Comparison of ENCODE assay signal across 25 mouse cellular contexts in the genomic region with DNA sequence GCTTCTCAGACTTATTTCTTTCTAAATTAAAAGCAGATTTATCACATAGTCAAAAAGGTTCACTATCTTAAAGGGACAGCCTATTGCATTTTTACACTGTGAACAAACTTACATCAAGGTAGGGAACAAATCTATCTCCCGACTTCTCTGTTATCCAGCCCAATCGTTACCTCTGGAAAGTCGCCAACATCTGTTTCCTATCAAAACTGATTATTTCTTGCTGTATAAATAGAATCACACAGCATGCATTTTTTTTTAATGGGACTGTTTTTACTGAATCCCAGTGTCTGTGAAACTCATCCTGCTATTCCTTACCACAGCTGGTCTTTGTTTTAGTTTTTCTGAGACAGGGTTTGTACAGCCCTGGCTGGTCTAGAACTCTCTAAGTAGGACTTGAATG. TPM values are rescaled to one million over a fixed set of nuclear protein-coding genes. Genes with fewer than 3 reads are reported as not detected.
DNase-seq lines count a peak whose midpoint lies in the region; ATAC-seq lines count a peak whose summit lies in the region.
"Had no signal": no experiment of that assay in that cellular context is flagged by ENCODE, and none has a peak within 500 bp of the region (broad histone marks: within the 10 kb centered on the region; RNA-seq: fewer than 3 reads in every experiment).

No protein-coding gene starts in this region.

- H3K27me3 ChIP-seq in limb, embryonic 12.5 days, result no peaks in the 10 kb centered on the region
- no peaks in the 10 kb centered on the region for H3K27me3 ChIP-seq in limb, embryonic 10.5 days (ENCODE audit: low read depth, poor library complexity, severe bottlenecking)
- no peaks in the 10 kb centered on the region for H3K27me3 ChIP-seq in embryonic facial prominence, embryonic 14.5 days (replicated peaks; ENCODE audit: control insufficient read depth, insufficient read depth, low read length)
- H3K27me3 ChIP-seq: heart, embryonic 15.5 days; intestine, embryonic 15.5 days had no signal

- H3K4me2 ChIP-seq in limb, embryonic 12.5 days, result no peak overlapping the region
- no peak overlapping the region for H3K4me2 ChIP-seq in embryonic facial prominence, embryonic 14.5 days (ENCODE audit: low read depth, low read length)
- H3K4me2 ChIP-seq: heart, embryonic 11.5 days; heart, embryonic 15.5 days; hindbrain, embryonic 14.5 days; intestine, embryonic 15.5 days had no signal

- H3K27ac ChIP-seq in limb, embryonic 12.5 days, result no peak overlapping the region
- H3K27ac ChIP-seq in limb, embryonic 10.5 days, result no peak overlapping the region
- no peak overlapping the region for H3K27ac ChIP-seq in embryonic facial prominence, embryonic 14.5 days (replicated peaks; ENCODE audit: low read depth, low read length)
- H3K27ac ChIP-seq: heart, adult 2 months; heart, embryonic 15.5 days; hindbrain, embryonic 10.5 days; hindbrain, embryonic 14.5 days had no signal

- peaks cover 11% of the 10 kb centered on the region; the same call in 1 of the 2 replicates for H3K4me1 ChIP-seq in limb, embryonic 12.5 days (replicated peaks)
- H3K4me1 ChIP-seq in limb, embryonic 10.5 days, result peaks cover 9% of the 10 kb centered on the region
- 0 out of 2 replicates have a peak, but pooled peaks cover 8% of the 10 kb centered on the region for H3K4me1 ChIP-seq in embryonic facial prominence, embryonic 14.5 days (ENCODE audit: control insufficient read depth, insufficient read depth, low read length)
- H3K4me1 ChIP-seq: heart, embryonic 15.5 days; hindbrain, embryonic 10.5 days; intestine, embryonic 15.5 days had no signal

- 33% methylated on average over 3 of the region's 3 CpGs for WGBS in limb, embryonic 12.5 days
- 54% methylated on average over 3 of the region's 3 CpGs for WGBS in limb, embryonic 10.5 days
- 27% methylated on average over 3 of the region's 3 CpGs for WGBS in embryonic facial prominence, embryonic 14.5 days

- 0 out of 2 replicates have a peak, but pooled peaks have one; percentile 31 for ATAC-seq in limb, embryonic 12.5 days (ENCODE audit: insufficient number of reproducible peaks, insufficient read depth, low FRiP score, low TSS enrichment, low read depth)
- ATAC-seq in embryonic facial prominence, embryonic 14.5 days (ENCODE audit: low read depth), result peak; percentile 65
- ATAC-seq: activated CD4-positive, CD25-positive, alpha-beta regulatory T cell, adult 4 months; CD4-positive, CD25-positive, alpha-beta regulatory T cell, adult 4 months; forebrain, embryonic 16.5 days; intestine, embryonic 15.5 days; Patski had no signal

- DNase-seq in limb, embryonic 10.5 days (ENCODE audit: low spot score), result no peak
- peak; percentile 79 for DNase-seq in NIH3T3 (ENCODE audit: low read depth)
- peak; percentile 85 for DNase-seq in embryonic facial prominence, embryonic 14.5 days (ENCODE audit: low spot score)
- DNase-seq in mesoderm, embryonic 11.5 days (ENCODE audit: low read depth, low spot score), result peak; percentile 60
- DNase-seq in layer of hippocampus, postnatal 10 days (ENCODE audit: low spot score in 2 of 2), result no peak
- no peak for DNase-seq in urinary bladder, adult 2 months (ENCODE audit: low spot score)
- DNase-seq: adrenal gland, postnatal 14 days; B cell, adult 2 months; cerebellum, adult 11-12 months; cerebellum, adult 9-10 months; cerebellum, postnatal 25 days; gastrocnemius, postnatal 14 days; heart, adult 2 months; heart, postnatal 14 days had no signal

- no peaks in the 10 kb centered on the region for H3K9me3 ChIP-seq in limb, embryonic 12.5 days
- no peaks in the 10 kb centered on the region for H3K9me3 ChIP-seq in limb, embryonic 10.5 days (replicated peaks)
- H3K9me3 ChIP-seq in embryonic facial prominence, embryonic 14.5 days (ENCODE audit: control insufficient read depth, low read length), result no peaks in the 10 kb centered on the region
- H3K9me3 ChIP-seq: heart, embryonic 15.5 days; hindbrain, embryonic 10.5 days; intestine, embryonic 15.5 days had no signal

- H3K36me3 ChIP-seq in limb, embryonic 12.5 days, result no peaks in the 10 kb centered on the region
- H3K36me3 ChIP-seq in limb, embryonic 10.5 days, result no peaks in the 10 kb centered on the region
- H3K36me3 ChIP-seq in embryonic facial prominence, embryonic 14.5 days (ENCODE audit: control insufficient read depth, insufficient read depth, low read length), result no peaks in the 10 kb centered on the region
- H3K36me3 ChIP-seq: G1E; heart, embryonic 15.5 days; hindbrain, embryonic 10.5 days; intestine, embryonic 15.5 days had no signal

- H3K9ac ChIP-seq in limb, embryonic 12.5 days (replicated peaks), result no peak overlapping the region
- H3K9ac ChIP-seq in embryonic facial prominence, embryonic 14.5 days (ENCODE audit: low read depth, low read length), result no peak overlapping the region
- H3K9ac ChIP-seq: heart, embryonic 15.5 days; hindbrain, embryonic 14.5 days; intestine, embryonic 15.5 days had no signal

- H3K4me3 ChIP-seq in limb, embryonic 12.5 days (replicated peaks), result no peak overlapping the region
- no peak overlapping the region for H3K4me3 ChIP-seq in limb, embryonic 10.5 days
- no peak overlapping the region for H3K4me3 ChIP-seq in embryonic facial prominence, embryonic 14.5 days (ENCODE audit: low read depth, low read length)
- H3K4me3 ChIP-seq: heart, adult 2 months; heart, embryonic 15.5 days; hindbrain, embryonic 10.5 days; intestine, embryonic 15.5 days had no signal

RNA-seq across cellular contexts. Expression of a gene that starts 19.7 kb away (rescaled TPM):
- polyA plus RNA-seq in limb, embryonic 12.5 days (2016; fragmentation: Nextera tagmentation; extraction: Ambion mirVana), result 2.9 and 3.1 TPM in 2 replicates
- polyA plus RNA-seq in limb, embryonic 10.5 days (2016; fragmentation: Nextera tagmentation; extraction: Ambion mirVana), result 1.0 and 1.4 TPM in 2 replicates
- polyA plus RNA-seq in embryonic facial prominence, embryonic 14.5 days (2014; fragmentation: Nextera tagmentation; extraction: Ambion mirVana), result 3.6 and 3.7 TPM in 2 replicates
- total RNA-seq in layer of hippocampus, postnatal 10 days (2021), result 10 to 100 TPM; 27.1 to 27.5 TPM
- 7.8 and 8.7 TPM in 2 replicates for polyA plus RNA-seq in urinary bladder, adult 2 months (2012; rRNA removed)
- polyA plus RNA-seq: G1E had no signal

Comparison
In these comparisons a context has a peak if more than half of its experiments do, and no peak if none do; other contexts are left out.
1. DNase-seq: peak in NIH3T3 (single experiment), embryonic facial prominence, embryonic 14.5 days (single experiment) and mesoderm, embryonic 11.5 days (single experiment); none in limb, embryonic 10.5 days (single experiment), layer of hippocampus, postnatal 10 days (0 of 2) and urinary bladder, adult 2 months (single experiment).